Mouse (Mus musculus): ENCODE data around the gene Mcoln3.

DNA sequence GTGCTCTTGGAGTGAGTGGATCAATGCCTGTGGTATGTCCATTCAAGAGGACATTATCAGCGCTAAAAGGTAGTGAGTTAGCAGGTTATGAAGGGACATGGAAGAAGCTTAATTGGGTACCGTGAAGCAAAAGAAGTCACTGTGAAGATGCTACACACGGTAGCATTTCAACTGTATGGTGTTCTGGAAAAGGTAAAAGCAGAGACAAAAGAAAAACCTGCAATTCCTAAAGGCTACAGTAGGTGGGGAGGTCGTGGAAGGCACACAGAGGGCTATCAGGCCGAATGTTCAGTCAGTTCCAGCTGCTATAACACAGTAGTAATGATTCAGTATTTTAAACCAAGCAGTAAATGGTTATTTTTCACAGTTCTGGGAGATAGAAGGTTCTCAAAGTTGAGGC is 28.3 kb downstream of the Mcoln3 start:
- TF ChIP-seq CTCF (IDR thresholded peaks at IDR 0.05; ENCODE audit: borderline replicate concordance, extremely low read depth, insufficient read depth, insufficient read length) (no peak), POLR2A (IDR thresholded peaks at IDR 0.05; ENCODE audit: borderline replicate concordance, extremely low read depth, insufficient read depth, insufficient read length, poor library complexity, severe bottlenecking) (no peak)
